Mouse (Mus musculus): ENCODE results near the gene Eif3g. TPM values are rescaled to one million over a fixed set of nuclear protein-coding genes. Genes with fewer than 3 reads are reported as not detected.

Eif3g gene
- total RNA-seq, 2 experiments from 2014 or later = 23.2 to 26.3 TPM

GRCm38 (mm10) chr9:20866879-20867278, 31.5 kb downstream of the Eif3g start:
- no peak for ATAC-seq (replicated peaks; ENCODE audit: low FRiP score, poor library complexity, severe bottlenecking)

GRCm38 (mm10) chr9:20862225-20862624, 36.2 kb downstream of the Eif3g start:
- no peak for ATAC-seq (replicated peaks; ENCODE audit: low FRiP score, poor library complexity, severe bottlenecking)

GRCm38 (mm10) chr9:20861821-20862220, 36.6 kb downstream of the Eif3g start:
- ATAC-seq (replicated peaks; ENCODE audit: low FRiP score, poor library complexity, severe bottlenecking) = no peak

GRCm38 (mm10) chr9:20859926-20860325, 38.5 kb downstream of the Eif3g start:
- 0 out of 2 replicates have a peak, but pooled peaks have one; percentile 14 for ATAC-seq (replicated peaks; ENCODE audit: low FRiP score, poor library complexity, severe bottlenecking)

- ATAC-seq (replicated peaks; ENCODE audit: low FRiP score, poor library complexity, severe bottlenecking) = no peak
These were observed 41.3 kb downstream of the Eif3g start for GRCm38 (mm10) chr9:20857131-20857530.

GRCm38 (mm10) chr9:20850179-20850578, 48.2 kb downstream of the Eif3g start:
- no peak for ATAC-seq (replicated peaks; ENCODE audit: low FRiP score, poor library complexity, severe bottlenecking)

Other genes starting within 250 kb of the Eif3g start
- gene Pin1, start 246.5 kb downstream of the Eif3g start, total RNA-seq (2015; ENCODE audit: low replicate concordance) = 4.2 and 4.6 TPM in 2 replicates
- gene Pin1, start 246.5 kb downstream of the Eif3g start, total RNA-seq (2017; ENCODE audit: low replicate concordance) = 2.1 and 3.8 TPM in 2 replicates
- gene Olfm2, start 152.3 kb downstream of the Eif3g start, total RNA-seq (2015; ENCODE audit: low replicate concordance) = not detected in 2 replicates
- gene Olfm2, start 152.3 kb downstream of the Eif3g start, total RNA-seq (2017; ENCODE audit: low replicate concordance) = not detected in 2 replicates
- not detected in 2 replicates for gene Col5a3, start 83.6 kb downstream of the Eif3g start, total RNA-seq (2015; ENCODE audit: low replicate concordance)
- 0.26 TPM in 1 of 2 replicates, not detected in the other for gene Col5a3, start 83.6 kb downstream of the Eif3g start, total RNA-seq (2017; ENCODE audit: low replicate concordance)
- not detected in 2 replicates for gene Rdh8, start 80.1 kb downstream of the Eif3g start, total RNA-seq (2015; ENCODE audit: low replicate concordance)
- not detected in 2 replicates for gene Rdh8, start 80.1 kb downstream of the Eif3g start, total RNA-seq (2017; ENCODE audit: low replicate concordance)
- 1.3 and 1.5 TPM in 2 replicates for gene A230050P20Rik, start 30.0 kb downstream of the Eif3g start, total RNA-seq (2015; ENCODE audit: low replicate concordance)
- 1.4 and 4.9 TPM in 2 replicates for gene A230050P20Rik, start 30.0 kb downstream of the Eif3g start, total RNA-seq (2017; ENCODE audit: low replicate concordance)
- not detected in 2 replicates for gene Angptl6, start 18.9 kb downstream of the Eif3g start, total RNA-seq (2015; ENCODE audit: low replicate concordance)
- not detected in 2 replicates for gene Angptl6, start 18.9 kb downstream of the Eif3g start, total RNA-seq (2017; ENCODE audit: low replicate concordance)
- 2.3 and 9.8 TPM in 2 replicates for gene Ppan, start 10.4 kb downstream of the Eif3g start, total RNA-seq (2015; ENCODE audit: low replicate concordance)
- 13.0 and 15.4 TPM in 2 replicates for gene Ppan, start 10.4 kb downstream of the Eif3g start, total RNA-seq (2017; ENCODE audit: low replicate concordance)
- gene Dnmt1, start 61.3 kb upstream of the Eif3g start, total RNA-seq (2015; ENCODE audit: low replicate concordance) = 28.1 and 47.9 TPM in 2 replicates
- gene Dnmt1, start 61.3 kb upstream of the Eif3g start, total RNA-seq (2017; ENCODE audit: low replicate concordance) = 69.1 and 92.4 TPM in 2 replicates
- gene S1pr2, start 78.2 kb upstream of the Eif3g start, total RNA-seq (2015; ENCODE audit: low replicate concordance) = 0.84 and 1.5 TPM in 2 replicates
- 0.17 and 0.56 TPM in 2 replicates for gene S1pr2, start 78.2 kb upstream of the Eif3g start, total RNA-seq (2017; ENCODE audit: low replicate concordance)
- gene Mrpl4, start 104.1 kb upstream of the Eif3g start, total RNA-seq (2015; ENCODE audit: low replicate concordance) = 7.9 and 19.0 TPM in 2 replicates
- 6.8 and 11.4 TPM in 2 replicates for gene Mrpl4, start 104.1 kb upstream of the Eif3g start, total RNA-seq (2017; ENCODE audit: low replicate concordance)
- 0.84 and 1.2 TPM in 2 replicates for gene Icam1, start 117.4 kb upstream of the Eif3g start, total RNA-seq (2015; ENCODE audit: low replicate concordance)
- gene Icam1, start 117.4 kb upstream of the Eif3g start, total RNA-seq (2017; ENCODE audit: low replicate concordance) = 2.2 and 2.3 TPM in 2 replicates
- 39.2 and 40.8 TPM in 2 replicates for gene Icam4, start 130.8 kb upstream of the Eif3g start, total RNA-seq (2015; ENCODE audit: low replicate concordance)
- gene Icam4, start 130.8 kb upstream of the Eif3g start, total RNA-seq (2017; ENCODE audit: low replicate concordance) = 20.6 and 35.8 TPM in 2 replicates
- 0.58 TPM in 1 of 2 replicates, not detected in the other for gene Icam5, start 133.4 kb upstream of the Eif3g start, total RNA-seq (2015; ENCODE audit: low replicate concordance)
- gene Icam5, start 133.4 kb upstream of the Eif3g start, total RNA-seq (2017; ENCODE audit: low replicate concordance) = 4.7 and 5.4 TPM in 2 replicates
- not detected in 2 replicates for gene Zglp1, start 168.5 kb upstream of the Eif3g start, total RNA-seq (2015; ENCODE audit: low replicate concordance)
- not detected in 2 replicates for gene Zglp1, start 168.5 kb upstream of the Eif3g start, total RNA-seq (2017; ENCODE audit: low replicate concordance)
- 2.3 TPM in 1 of 2 replicates, not detected in the other for gene Gm49373, start 174.5 kb upstream of the Eif3g start, total RNA-seq (2015; ENCODE audit: low replicate concordance)
- gene Gm49373, start 174.5 kb upstream of the Eif3g start, total RNA-seq (2017; ENCODE audit: low replicate concordance) = not detected in 2 replicates
- 8.4 TPM in 1 of 2 replicates, not detected in the other for gene Fdx1l, start 175.0 kb upstream of the Eif3g start, total RNA-seq (2015; ENCODE audit: low replicate concordance)
- gene Fdx1l, start 175.0 kb upstream of the Eif3g start, total RNA-seq (2017; ENCODE audit: low replicate concordance) = 1.4 and 13.7 TPM in 2 replicates
- gene Gm38431, start 193.4 kb upstream of the Eif3g start, total RNA-seq (2015; ENCODE audit: low replicate concordance) = 19.4 and 20.9 TPM in 2 replicates
- 1.8 and 3.6 TPM in 2 replicates for gene Gm38431, start 193.4 kb upstream of the Eif3g start, total RNA-seq (2017; ENCODE audit: low replicate concordance)
- 4.0 and 11.7 TPM in 2 replicates for gene Raver1, start 193.4 kb upstream of the Eif3g start, total RNA-seq (2015; ENCODE audit: low replicate concordance)
- gene Raver1, start 193.4 kb upstream of the Eif3g start, total RNA-seq (2017; ENCODE audit: low replicate concordance) = 3.8 and 7.8 TPM in 2 replicates
- 2.7 and 4.2 TPM in 2 replicates for gene Tyk2, start 232.6 kb upstream of the Eif3g start, total RNA-seq (2015; ENCODE audit: low replicate concordance)
- gene Tyk2, start 232.6 kb upstream of the Eif3g start, total RNA-seq (2017; ENCODE audit: low replicate concordance) = 3.3 and 5.3 TPM in 2 replicates